Mouse (Mus musculus) lung, embryonic 16.5 days (tissue): ENCODE results near the gene Ell3. TPM values are rescaled to one million over a fixed set of nuclear protein-coding genes. Genes with fewer than 3 reads are reported as not detected.
A peak's percentile ranks its signal among the peaks of the same experiment; 100 is the strongest.
"Not testable (repeated sequence)": the region's sequence is repeated elsewhere in the genome, so short reads cannot be mapped to it uniquely, and the experiment has no call there.

Source experiments
- ATAC-seq: fragments of 200-750 bp; cut with Nextera tagmentation; 2 replicates; pipeline ENCODE4 v1.8.0; 2017; ENCODE audit warnings: low read depth, mild to moderate bottlenecking, moderate library complexity
- H3K27ac ChIP-seq: fragments of 300-500 bp; sonication (generic); 2 replicates; pipeline ENCODE4 v1.5.1; 2014; ENCODE audit warnings: mild to moderate bottlenecking, control low read depth, low read length
- H3K27me3 ChIP-seq: fragments of 300-500 bp; sonication (generic); 2 replicates; pipeline ENCODE4 v1.6.1; 2014; ENCODE audit warnings: low read depth, low read length, mixed read lengths; ENCODE audit not compliant: control insufficient read depth, insufficient read depth
- H3K36me3 ChIP-seq: fragments of 300-500 bp; sonication (generic); 2 replicates; pipeline ENCODE4 v1.6.1; 2014; ENCODE audit warnings: low read length; ENCODE audit not compliant: control insufficient read depth, insufficient read depth
- H3K4me1 ChIP-seq: fragments of 300-500 bp; sonication (generic); replicated peaks from 2 replicates; pipeline ENCODE4 v1.6.1; 2014; ENCODE audit warnings: low read length, mixed read lengths; ENCODE audit not compliant: control insufficient read depth, insufficient read depth
- H3K4me2 ChIP-seq: fragments of 300-500 bp; sonication (generic); 2 replicates; pipeline ENCODE4 v1.6.1; 2014; ENCODE audit warnings: low read depth, low read length, control low read depth
- H3K4me3 ChIP-seq: fragments of 300-500 bp; sonication (generic); 2 replicates; pipeline ENCODE4 v1.5.1; 2014; ENCODE audit warnings: mild to moderate bottlenecking, low read length, control low read depth
- H3K9ac ChIP-seq: fragments of 300-500 bp; sonication (generic); 2 replicates; pipeline ENCODE4 v1.6.1; 2014; ENCODE audit warnings: low read length, control low read depth
- H3K9me3 ChIP-seq: fragments of 300-500 bp; sonication (generic); 2 replicates; pipeline ENCODE4 v1.6.1; 2016; ENCODE audit warnings: low read length; ENCODE audit not compliant: control insufficient read depth
- WGBS: fragments of 180-500 bp; shearing (Covaris S2); extraction: QIAGEN DNeasy Blood & Tissue Kit; methylation state at CpG from one replicate; pipeline ENCODE4 v1.1.7; 2014; 5-methylcytosine and 5-hydroxymethylcytosine counted together
- polyA plus RNA-seq: library from polyadenylated mRNA; unstranded; fragments of >200 nt; fragmentation: Nextera tagmentation; extraction: Ambion mirVana; gene quantifications from 2 replicates; pipeline ENCODE4 v1.2.1, GENCODE M21; 2015

Ell3 gene
- polyA plus RNA-seq, 1 experiment from 2014 or later, result 11.1 TPM

- 89% methylated on average over 3 of the region's 3 CpGs for WGBS
- H3K9ac ChIP-seq, H3K27me3 ChIP-seq, H3K4me3 ChIP-seq, H3K36me3 ChIP-seq, H3K4me1 ChIP-seq, ATAC-seq, H3K27ac ChIP-seq, H3K9me3 ChIP-seq: not testable (repeated sequence)
- peak overlapping the region; percentile 70; the same call in 1 of the 2 replicates for H3K4me2 ChIP-seq
Measured at GRCm38 (mm10) chr2:121472783-121473182, 28.7 kb upstream of the Ell3 start.

GRCm38 (mm10) chr2:121468982-121469381 lies 24.9 kb upstream of the Ell3 start:
- not testable (repeated sequence) for ATAC-seq, H3K27me3 ChIP-seq, H3K4me3 ChIP-seq, H3K4me2 ChIP-seq, H3K36me3 ChIP-seq, H3K9ac ChIP-seq, H3K9me3 ChIP-seq, H3K27ac ChIP-seq, H3K4me1 ChIP-seq
- 60% methylated on average over 1 of the region's 6 CpGs for WGBS

- no peak for ATAC-seq
- Histone ChIP-seq H3K4me3 (no peak overlapping the region), H3K27me3 (no peaks in the 10 kb centered on the region), H3K4me1 (peaks cover 10% of the 10 kb centered on the region), H3K27ac (no peak overlapping the region), H3K9ac (no peak overlapping the region), H3K36me3 (peaks cover 6% of the 10 kb centered on the region), H3K4me2 (no peak overlapping the region), H3K9me3 (no peaks in the 10 kb centered on the region)
- 45% methylated on average over 2 of the region's 2 CpGs for WGBS
Measured at GRCm38 (mm10) chr2:121460071-121460470, 16.0 kb upstream of the Ell3 start.

GRCm38 (mm10) chr2:121456692-121457642 lies 12.9 kb upstream of the Ell3 start, which contains the start of gene Serinc4:
Gene Serinc4 (minus strand): TSS chr2:121456781.
- Histone ChIP-seq H3K27ac (peak within 1 kb of the TSS; percentile 80), H3K4me1 (peaks cover 13% of the 10 kb centered on the region), H3K9me3 (no peaks in the 10 kb centered on the region), H3K4me3 (peak within 1 kb of the TSS; percentile 75), H3K9ac (peak within 1 kb of the TSS; percentile 85), H3K27me3 (no peaks in the 10 kb centered on the region), H3K4me2 (peak within 1 kb of the TSS; percentile 75), H3K36me3 (peaks cover 11% of the 10 kb centered on the region)
- 4% methylated on average over 41 of the region's 41 CpGs for WGBS
- ATAC-seq, result peak; percentile 93

GRCm38 (mm10) chr2:121455534-121455933 lies 11.5 kb upstream of the Ell3 start:
- Histone ChIP-seq H3K36me3 (peaks cover 9% of the 10 kb centered on the region), H3K4me1 (peaks cover 22% of the 10 kb centered on the region), H3K27ac (no peak overlapping the region), H3K4me2 (no peak overlapping the region), H3K9ac (no peak overlapping the region), H3K27me3 (no peaks in the 10 kb centered on the region), H3K4me3 (no peak overlapping the region), H3K9me3 (no peaks in the 10 kb centered on the region)
- 78% methylated on average over 5 of the region's 5 CpGs for WGBS
- no peak for ATAC-seq

- no peaks in the 10 kb centered on the region for H3K9me3 ChIP-seq
- no peak overlapping the region for H3K4me3 ChIP-seq
- 83% methylated on average over 6 of the region's 6 CpGs for WGBS
- no peak overlapping the region for H3K9ac ChIP-seq
- H3K27ac ChIP-seq, result no peak overlapping the region
- ATAC-seq, result no peak
- no peaks in the 10 kb centered on the region for H3K27me3 ChIP-seq
- H3K4me1 ChIP-seq, result peaks cover 26% of the 10 kb centered on the region
- no peak overlapping the region for H3K4me2 ChIP-seq
- H3K36me3 ChIP-seq, result peaks cover 5% of the 10 kb centered on the region
Measured at GRCm38 (mm10) chr2:121453917-121454316, 9.8 kb upstream of the Ell3 start.

GRCm38 (mm10) chr2:121452990-121453389 lies 8.9 kb upstream of the Ell3 start, which contains the start of gene Hypk:
Gene Hypk (plus strand): TSS chr2:121453290.
- Histone ChIP-seq H3K9ac (no peak within 1 kb of the TSS), H3K4me3 (no peak within 1 kb of the TSS), H3K9me3 (no peaks in the 10 kb centered on the region), H3K36me3 (peaks cover 5% of the 10 kb centered on the region; the same call in 1 of the 2 replicates), H3K27ac (no peak within 1 kb of the TSS), H3K27me3 (no peaks in the 10 kb centered on the region), H3K4me2 (no peak within 1 kb of the TSS), H3K4me1 (peaks cover 27% of the 10 kb centered on the region)
- WGBS, result 54% methylated on average over 4 of the region's 4 CpGs
- no peak for ATAC-seq

GRCm38 (mm10) chr2:121452361-121452760 lies 8.3 kb upstream of the Ell3 start:
- Histone ChIP-seq H3K4me3 (no peak overlapping the region), H3K27ac (no peak overlapping the region), H3K4me1 (peaks cover 26% of the 10 kb centered on the region), H3K9ac (no peak overlapping the region), H3K4me2 (no peak overlapping the region), H3K27me3 (no peaks in the 10 kb centered on the region), H3K9me3 (no peaks in the 10 kb centered on the region), H3K36me3 (peaks cover 5% of the 10 kb centered on the region; the same call in 1 of the 2 replicates)
- WGBS, result 79% methylated on average over 4 of the region's 4 CpGs
- no peak for ATAC-seq

GRCm38 (mm10) chr2:121450093-121450492 lies 6.0 kb upstream of the Ell3 start:
- 0% methylated on average over 7 of the region's 7 CpGs for WGBS
- Histone ChIP-seq H3K4me2 (peak overlapping the region; percentile 90), H3K27ac (peak overlapping the region; percentile 96), H3K9me3 (no peaks in the 10 kb centered on the region), H3K4me1 (peaks cover 21% of the 10 kb centered on the region), H3K27me3 (no peaks in the 10 kb centered on the region), H3K36me3 (peaks cover 5% of the 10 kb centered on the region; the same call in 1 of the 2 replicates), H3K9ac (peak overlapping the region; percentile 99), H3K4me3 (peak overlapping the region; percentile 99)
- ATAC-seq, result no peak
